Mouse (Mus musculus): ENCODE measurements around the gene Aqp8.

The Aqp8 gene

GRCm38 (mm10) chr7:123462070-123462501 lies at the start of gene Aqp8:
Gene Aqp8 (plus strand): TSS chr7:123462291.
- DNase-seq (ENCODE audit: inconsistent age in 2 of 2, low spot score in 1 of 2), result peak; percentile 20 to 55

- DNase-seq (ENCODE audit: inconsistent age in 2 of 2, low spot score in 1 of 2), result no peak
Measured at GRCm38 (mm10) chr7:123416803-123417202, 45.3 kb upstream of the Aqp8 start.

- no peak for DNase-seq (ENCODE audit: inconsistent age in 2 of 2, low spot score in 1 of 2)
Measured at GRCm38 (mm10) chr7:123417661-123418060, 44.4 kb upstream of the Aqp8 start.

- no peak for DNase-seq (ENCODE audit: inconsistent age in 2 of 2, low spot score in 1 of 2)
Measured at GRCm38 (mm10) chr7:123419984-123420383, 42.1 kb upstream of the Aqp8 start.

- no peak for DNase-seq (ENCODE audit: inconsistent age in 2 of 2, low spot score in 1 of 2)
Measured at GRCm38 (mm10) chr7:123421958-123422357, 40.1 kb upstream of the Aqp8 start.

GRCm38 (mm10) chr7:123424281-123424680 lies 37.8 kb upstream of the Aqp8 start:
- DNase-seq (ENCODE audit: inconsistent age in 2 of 2, low spot score in 1 of 2), result no peak

- DNase-seq (ENCODE audit: inconsistent age in 2 of 2, low spot score in 1 of 2), result no peak
Measured at GRCm38 (mm10) chr7:123425134-123425757, 36.8 kb upstream of the Aqp8 start.

- peak; percentile 20 to 79 for DNase-seq (ENCODE audit: inconsistent age in 2 of 2, low spot score in 1 of 2)
Measured at GRCm38 (mm10) chr7:123429624-123430410, 32.3 kb upstream of the Aqp8 start.

GRCm38 (mm10) chr7:123430411-123430705 lies 31.7 kb upstream of the Aqp8 start:
- DNase-seq (ENCODE audit: inconsistent age in 2 of 2, low spot score in 1 of 2), result peak in 1 of 2 experiments; percentile 84

GRCm38 (mm10) chr7:123431206-123431605 lies 30.9 kb upstream of the Aqp8 start:
- no peak for DNase-seq (ENCODE audit: inconsistent age in 2 of 2, low spot score in 1 of 2)

- DNase-seq (ENCODE audit: inconsistent age in 2 of 2, low spot score in 1 of 2), result no peak
Measured at GRCm38 (mm10) chr7:123442079-123442478, 20.0 kb upstream of the Aqp8 start.

- DNase-seq (ENCODE audit: inconsistent age in 2 of 2, low spot score in 1 of 2), result no peak
Measured at GRCm38 (mm10) chr7:123448794-123449193, 13.3 kb upstream of the Aqp8 start.

GRCm38 (mm10) chr7:123449676-123450075 lies 12.4 kb upstream of the Aqp8 start:
- no peak for DNase-seq (ENCODE audit: inconsistent age in 2 of 2, low spot score in 1 of 2)

GRCm38 (mm10) chr7:123450515-123450914 lies 11.6 kb upstream of the Aqp8 start:
- no peak for DNase-seq (ENCODE audit: inconsistent age in 2 of 2, low spot score in 1 of 2)

GRCm38 (mm10) chr7:123452551-123452950 lies 9.5 kb upstream of the Aqp8 start:
- peak in 1 of 2 experiments; percentile 29 for DNase-seq (ENCODE audit: inconsistent age in 2 of 2, low spot score in 1 of 2)

- no peak for DNase-seq (ENCODE audit: inconsistent age in 2 of 2, low spot score in 1 of 2)
Measured at GRCm38 (mm10) chr7:123453066-123453465, 9.0 kb upstream of the Aqp8 start.

- peak in 1 of 2 experiments; percentile 50 for DNase-seq (ENCODE audit: inconsistent age in 2 of 2, low spot score in 1 of 2)
Measured at GRCm38 (mm10) chr7:123455088-123455487, 7.0 kb upstream of the Aqp8 start.

GRCm38 (mm10) chr7:123458309-123458708 lies 3.8 kb upstream of the Aqp8 start:
- no peak for DNase-seq (ENCODE audit: inconsistent age in 2 of 2, low spot score in 1 of 2)

GRCm38 (mm10) chr7:123459247-123459646 lies 2.8 kb upstream of the Aqp8 start:
- DNase-seq (ENCODE audit: inconsistent age in 2 of 2, low spot score in 1 of 2), result no peak

GRCm38 (mm10) chr7:123461316-123461715 lies 775 bp upstream of the Aqp8 start:
- peak in 1 of 2 experiments; percentile 17 for DNase-seq (ENCODE audit: inconsistent age in 2 of 2, low spot score in 1 of 2)

- DNase-seq (ENCODE audit: inconsistent age in 2 of 2, low spot score in 1 of 2), result no peak
Measured at GRCm38 (mm10) chr7:123463569-123463968, 1.5 kb downstream of the Aqp8 start.

GRCm38 (mm10) chr7:123465692-123466387 lies 3.7 kb downstream of the Aqp8 start:
- peak; percentile 60 to 91 for DNase-seq (ENCODE audit: inconsistent age in 2 of 2, low spot score in 1 of 2)

All from adrenal gland, adult (tissue).